Mouse (Mus musculus): ENCODE measurements around the gene Gm732. TPM values are rescaled to one million over a fixed set of nuclear protein-coding genes. Genes with fewer than 3 reads are reported as not detected.

Gene Gm732
- total RNA-seq (2017), result not detected in 2 replicates

- no peak for ATAC-seq (replicated peaks; ENCODE audit: low read depth, poor library complexity, severe bottlenecking)
Measured at GRCm38 (mm10) chrX:107948365-107948764, at the start of gene Gm732. TSS of gene Gm732 (minus strand) at chrX:107948465.

Other genes starting within 250 kb of the Gm732 start
- gene Tent5d, start 155.9 kb downstream of the Gm732 start, total RNA-seq (2017), result not detected in 2 replicates
- 22.1 and 23.2 TPM in 2 replicates for gene 2610002M06Rik, start 132.1 kb downstream of the Gm732 start, total RNA-seq (2017)